Mouse (Mus musculus) megakaryocyte, embryonic 14.5 days (primary cell): Measurements from ENCODE around the gene Notum.

Experiments used
- FLI1 ChIP-seq: IDR thresholded peaks from 2 replicates; pipeline ENCODE4 v1.6.1; 2012; ENCODE audit warnings: low read length, inconsistent platforms, mixed read lengths
- GATA1 ChIP-seq: IDR thresholded peaks from 3 replicates; pipeline ENCODE4 v1.6.1; 2012; ENCODE audit warnings: mixed read lengths, low read length, inconsistent platforms, borderline replicate concordance

- no peak for TF ChIP-seq GATA1
- no peak for TF ChIP-seq FLI1
Measured at GRCm38 (mm10) chr11:120615606-120616203, 45.3 kb downstream of the Notum start.
